Mouse (Mus musculus) gastrocnemius, postnatal 10 days (tissue): Measurements from ENCODE around the gene Nrip2. TPM values are rescaled to one million over a fixed set of nuclear protein-coding genes. Genes with fewer than 3 reads are reported as not detected.

Experiments
- DNase-seq: peaks from one replicate; pipeline ENCODE4 v3.0.0; 2021; ENCODE audit warnings: mixed read lengths
- total RNA-seq, 2 experiments: library from RNA; stranded (reverse); gene quantifications; 2 replicates each; pipeline ENCODE4 v1.2.3; 2021

Nrip2 gene
- total RNA-seq, 2 experiments from 2014 or later = 3.3 to 3.4 TPM

- no peak for DNase-seq
These were observed 1.4 kb upstream of the Nrip2 start for GRCm38 (mm10) chr6:128397574-128398261.

DNA sequence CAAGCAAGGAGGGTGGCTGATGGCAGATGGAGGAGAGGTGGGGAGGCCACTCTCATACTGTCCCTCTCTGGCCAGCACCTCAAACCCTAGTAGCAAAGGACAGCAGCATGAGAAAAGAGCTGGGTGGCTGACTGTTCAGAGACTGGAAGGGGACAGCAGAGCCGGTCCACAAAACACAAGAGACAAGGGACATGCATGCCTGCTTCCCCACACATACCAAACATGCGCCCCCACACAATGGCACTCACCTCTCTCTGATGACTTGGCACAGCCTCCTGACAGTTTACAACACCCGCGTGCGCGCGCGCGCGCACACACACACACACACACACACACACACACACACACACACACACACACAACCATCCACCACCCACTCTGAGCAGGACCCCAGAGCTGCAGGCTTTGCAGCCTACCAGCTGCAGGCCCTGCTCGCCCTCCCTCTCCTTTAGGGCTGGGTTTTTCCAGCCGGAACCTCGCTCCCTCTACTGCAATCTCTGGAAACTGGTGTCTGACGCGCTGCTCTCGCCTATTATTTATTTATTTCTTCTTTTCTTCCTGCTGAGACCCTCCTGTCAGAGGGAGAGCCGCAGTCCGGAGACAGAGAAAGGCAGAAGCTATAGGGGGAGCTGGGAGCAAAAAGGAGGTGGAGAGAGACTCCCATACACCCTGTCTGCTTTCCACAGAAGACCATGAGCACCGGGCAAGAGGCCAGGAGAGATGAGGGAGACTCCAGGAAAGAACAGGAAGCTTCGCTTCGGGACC, 507 bp downstream of the Nrip2 start:
- DNase-seq = peak; percentile 50

DNA sequence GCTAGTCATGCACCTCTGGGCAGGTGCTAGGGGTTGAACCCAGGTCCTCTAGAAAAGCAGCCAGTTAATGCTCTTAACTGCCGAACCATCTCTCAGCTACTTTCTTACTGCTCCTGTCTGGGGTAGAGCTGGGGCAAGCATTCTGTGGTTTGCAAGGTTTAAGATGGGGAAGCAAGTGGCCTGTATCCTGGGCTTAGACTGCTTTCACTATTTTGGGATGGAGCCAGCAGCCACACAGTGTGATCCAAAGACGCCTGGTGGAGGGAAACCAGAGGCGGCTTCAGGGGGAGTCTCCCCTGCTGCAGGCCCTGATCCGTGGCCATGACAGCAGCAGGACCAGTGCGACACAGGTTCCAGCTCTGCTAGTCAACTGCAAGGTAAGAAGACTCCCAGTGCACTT, 5.6 kb downstream of the Nrip2 start:
- no peak for DNase-seq

GRCm38 (mm10) chr6:128408544-128409125, 9.5 kb downstream of the Nrip2 start:
- no peak for DNase-seq

DNA sequence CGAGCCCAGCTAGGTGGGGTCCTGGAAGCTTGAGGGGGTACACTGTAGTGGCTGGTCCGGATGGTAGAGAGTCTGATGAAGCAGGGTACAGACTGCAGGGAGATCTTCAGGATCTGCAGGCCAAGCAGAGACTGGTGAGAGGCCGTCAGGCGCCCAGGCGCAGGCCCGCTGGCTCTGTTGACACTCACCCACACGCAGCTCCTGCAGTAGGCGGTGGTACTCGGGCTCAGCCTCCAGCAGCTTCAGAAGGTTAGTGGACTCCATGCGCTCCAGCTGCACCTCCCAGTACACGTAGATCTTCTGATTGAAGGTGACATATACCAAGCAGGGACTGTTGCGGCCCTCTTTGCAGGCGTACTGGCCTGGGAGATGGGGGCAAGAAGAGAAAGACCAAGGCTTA, 11.2 kb downstream of the Nrip2 start:
- no peak for DNase-seq

- DNase-seq = peak; percentile 78
These were observed 12.0 kb downstream of the Nrip2 start for GRCm38 (mm10) chr6:128411115-128411514.

DNA sequence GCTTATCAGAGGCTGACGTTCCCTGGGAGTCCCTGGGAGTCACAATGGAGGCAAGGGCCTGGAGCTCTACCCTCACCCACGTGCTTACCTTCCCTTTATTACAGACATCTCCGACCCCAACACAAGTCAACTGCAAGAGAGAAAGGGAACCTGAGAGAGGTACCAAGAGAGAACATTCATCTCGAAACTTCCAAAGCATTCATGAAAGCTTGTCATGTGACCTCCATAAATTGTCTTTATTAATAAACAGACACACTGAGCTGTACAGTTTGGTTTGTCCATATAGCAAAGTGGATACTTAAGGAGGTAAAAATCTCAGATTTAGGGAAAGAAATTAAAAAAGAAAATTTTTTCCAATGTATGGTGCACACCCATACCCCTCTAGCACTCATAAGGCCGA, 17.1 kb downstream of the Nrip2 start:
- no peak for DNase-seq

DNA sequence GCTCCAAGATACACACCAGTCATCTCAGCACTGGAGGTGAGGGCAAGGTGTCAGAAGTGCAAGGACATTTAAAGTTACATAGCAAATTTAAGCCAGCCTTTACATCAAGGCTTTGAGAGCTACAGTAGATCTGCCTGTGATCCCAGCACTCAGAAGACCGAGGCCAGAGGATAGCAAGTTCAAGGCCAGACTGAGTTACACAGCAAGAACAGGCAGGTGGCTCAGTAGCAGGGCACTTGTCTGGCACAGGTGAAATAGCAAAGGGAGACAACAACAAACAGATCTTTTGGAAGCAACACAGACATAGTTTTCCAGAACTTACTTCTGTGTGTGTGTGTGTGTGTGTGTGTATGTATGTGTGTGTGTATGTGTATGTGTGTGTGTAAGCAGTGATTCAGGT, 19.0 kb downstream of the Nrip2 start:
- DNase-seq = no peak

DNA sequence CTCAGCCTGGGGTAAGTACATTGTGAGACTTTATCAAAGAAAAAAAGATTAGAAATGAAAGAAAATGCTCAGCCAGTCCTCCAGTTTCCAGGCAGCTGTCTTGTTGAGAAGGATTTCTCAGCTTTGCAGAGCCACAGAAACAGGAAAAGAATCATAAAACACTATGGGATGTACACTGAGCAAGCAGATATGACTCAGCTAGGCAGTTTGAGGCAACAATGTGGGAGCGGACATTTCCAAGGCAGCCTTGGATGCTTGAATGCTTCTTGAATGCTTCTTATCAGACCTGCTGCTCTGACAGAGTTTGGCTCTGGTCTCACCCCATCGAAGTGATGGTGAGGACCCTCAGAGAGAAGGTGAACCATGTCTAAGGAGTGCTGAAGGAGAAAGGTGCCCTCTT, 21.9 kb downstream of the Nrip2 start:
- no peak for DNase-seq

- DNase-seq = no peak
These were observed 22.4 kb downstream of the Nrip2 start for GRCm38 (mm10) chr6:128421480-128421879.

DNA sequence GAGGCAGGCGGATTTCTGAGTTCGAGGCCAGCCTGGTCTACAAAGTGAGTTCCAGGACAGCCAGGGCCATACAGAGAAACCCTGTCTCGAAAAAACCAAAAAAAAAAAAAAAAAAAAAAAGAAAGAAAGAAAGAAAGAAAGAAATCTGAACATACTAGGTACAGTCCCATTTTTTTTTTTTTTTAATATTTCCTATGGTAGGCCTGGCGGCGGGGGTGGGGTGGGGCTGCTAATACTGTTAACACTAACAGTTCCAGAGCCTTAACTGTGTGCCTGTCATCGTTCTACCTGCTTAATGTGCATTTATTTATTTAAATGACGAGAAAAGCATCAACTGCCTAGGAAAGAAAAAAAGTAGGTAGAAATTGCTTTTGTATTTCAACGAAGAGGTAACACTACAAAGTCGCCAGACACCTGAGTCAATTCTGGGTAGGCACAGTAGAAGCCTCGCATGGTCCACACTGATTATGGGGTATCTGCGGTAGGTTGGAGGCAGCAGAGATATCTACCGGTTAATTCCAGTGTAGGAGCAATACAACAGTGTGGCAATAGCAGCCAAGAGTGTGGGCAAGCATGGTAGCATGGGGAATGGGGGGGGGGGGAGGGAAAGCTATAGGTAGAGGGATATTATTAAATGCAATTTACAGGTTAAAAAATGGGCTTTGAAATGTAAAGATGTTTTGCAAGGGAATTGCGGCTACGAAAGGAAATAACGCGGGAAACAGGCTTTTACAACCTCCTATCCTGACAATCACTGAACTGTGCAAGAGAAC, 24.6 kb downstream of the Nrip2 start:
- DNase-seq = no peak

- DNase-seq = peak; percentile 93
These were observed 25.3 kb downstream of the Nrip2 start, which contains the start of gene Itfg2 for GRCm38 (mm10) chr6:128424269-128425019. Gene Itfg2 (minus strand): TSS chr6:128424931.

- DNase-seq = no peak
These were observed 25.9 kb downstream of the Nrip2 start for GRCm38 (mm10) chr6:128425046-128425445.

GRCm38 (mm10) chr6:128427571-128427970, 28.5 kb downstream of the Nrip2 start:
- DNase-seq = no peak

- no peak for DNase-seq
These were observed 30.2 kb downstream of the Nrip2 start for GRCm38 (mm10) chr6:128429300-128429699.

- no peak for DNase-seq
These were observed 30.7 kb downstream of the Nrip2 start for GRCm38 (mm10) chr6:128429826-128430225.

DNA sequence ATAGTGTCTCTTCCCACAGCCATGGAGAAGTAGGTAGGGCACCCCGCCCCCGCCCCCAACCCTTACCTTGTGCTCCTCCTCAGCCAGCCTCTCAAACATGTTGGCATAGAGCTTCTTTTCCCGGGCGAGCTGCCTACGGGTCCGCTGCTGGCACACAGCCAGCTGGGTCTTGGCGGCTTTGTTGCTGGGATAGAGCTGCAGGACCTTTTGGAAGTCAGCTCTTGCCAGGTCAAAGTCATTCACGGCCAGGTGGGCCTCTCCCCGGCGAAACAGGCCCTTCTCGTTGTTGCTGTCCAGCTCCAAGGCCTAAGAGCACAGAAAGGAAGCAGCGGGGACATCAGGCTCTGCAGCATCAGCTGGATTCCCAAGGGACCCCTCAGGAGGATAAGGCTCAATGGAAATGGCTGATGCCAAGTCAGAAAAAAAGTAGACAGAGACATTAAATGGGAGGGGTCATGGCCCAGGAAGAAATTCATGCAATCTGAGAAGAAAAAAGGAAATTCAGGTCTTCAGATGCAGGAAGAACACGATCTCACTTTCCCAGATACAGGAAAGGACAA, 33.3 kb downstream of the Nrip2 start:
- DNase-seq = no peak

DNA sequence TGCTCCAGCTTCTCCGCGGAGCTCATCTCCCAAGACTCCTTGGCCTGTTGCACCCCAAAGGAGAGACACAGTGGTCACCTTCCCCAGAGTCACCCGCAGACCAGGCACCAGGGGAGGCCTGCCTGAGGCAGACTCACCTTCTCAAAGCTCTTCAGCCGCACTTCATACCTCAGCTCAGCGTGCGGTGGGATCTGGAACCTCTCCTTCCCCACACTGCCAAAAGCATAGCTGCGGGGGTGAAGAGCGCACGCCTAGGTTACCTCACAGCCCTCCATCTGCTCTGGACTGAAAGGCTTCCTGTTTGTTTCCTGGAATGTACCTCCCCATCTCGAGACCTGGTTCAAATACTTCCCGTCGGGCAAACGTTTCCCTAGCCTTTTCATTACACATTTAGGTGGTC, 34.5 kb downstream of the Nrip2 start:
- DNase-seq = no peak

DNA sequence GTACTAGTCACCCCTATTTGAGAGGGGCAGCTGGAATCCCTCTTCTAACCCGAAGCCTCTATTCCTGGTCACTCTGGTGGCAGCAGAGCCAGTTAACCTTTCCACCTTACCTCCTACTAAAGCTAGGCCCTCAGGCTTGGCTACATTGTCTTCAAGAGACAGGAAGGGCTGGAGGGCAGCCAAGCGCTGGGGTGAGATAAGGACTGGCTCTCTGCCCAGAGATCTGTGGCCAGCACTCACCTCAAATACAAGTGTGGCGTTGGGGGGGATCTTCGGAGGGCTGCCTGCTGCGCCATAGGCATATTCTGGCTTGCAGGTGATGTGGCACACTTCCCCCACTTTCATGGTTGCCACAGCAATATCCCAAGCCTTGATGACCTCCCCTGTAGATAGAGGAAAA, 36.4 kb downstream of the Nrip2 start:
- peak; percentile 50 for DNase-seq

DNA sequence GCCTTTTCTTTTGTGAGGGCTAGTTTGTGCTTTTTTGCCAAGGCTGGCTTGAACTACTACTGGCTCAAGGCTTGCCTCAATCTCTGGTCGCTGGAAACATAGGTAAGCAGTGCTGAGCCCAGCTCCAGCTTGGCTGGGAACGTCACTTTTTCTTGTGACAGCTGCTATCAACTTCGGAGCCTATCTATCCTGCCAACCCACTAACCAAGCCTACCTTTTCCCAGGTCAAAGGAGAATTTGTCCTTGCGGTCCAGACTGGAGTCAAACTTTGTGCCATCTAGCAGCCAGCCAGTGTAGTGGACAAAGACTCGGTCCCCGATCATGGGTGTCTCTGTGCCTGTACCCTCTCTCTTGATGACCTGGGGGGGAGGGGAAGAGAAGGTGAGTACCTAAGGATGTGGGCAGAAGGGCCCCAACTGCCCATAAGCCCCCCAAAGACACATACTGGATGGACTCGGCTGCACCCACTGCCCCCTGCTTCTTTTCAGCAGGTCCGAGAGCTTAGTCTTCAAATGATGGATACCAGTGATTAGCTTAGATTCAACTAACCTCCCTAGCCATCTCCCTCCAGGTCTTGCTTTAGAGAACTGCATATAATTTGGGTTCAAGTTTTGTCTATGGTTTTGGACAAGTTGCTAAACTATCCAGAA, 37.4 kb downstream of the Nrip2 start:
- DNase-seq = no peak

GRCm38 (mm10) chr6:128437288-128437687, 38.2 kb downstream of the Nrip2 start:
- DNase-seq = no peak
